Mouse (Mus musculus) left cerebral cortex, postnatal 4 days (tissue): ENCODE data around the gene Aph1c. TPM values are rescaled to one million over a fixed set of nuclear protein-coding genes. Genes with fewer than 3 reads are reported as not detected.

Experiments
- total RNA-seq, 2 experiments: library from RNA; stranded (reverse); gene quantifications; 2 replicates each; pipeline ENCODE4 v1.2.3; 2021

Gene Aph1c
- total RNA-seq, 2 experiments from 2014 or later = 4.6 to 4.8 TPM

Other genes with a start within 250 kb of the Aph1c start
- 10 to 100 TPM; 60.7 to 67.3 TPM for gene Usp3, start 241.6 kb downstream of the Aph1c start, total RNA-seq
- gene Car12, start 121.0 kb downstream of the Aph1c start, total RNA-seq = 1 to 10 TPM; 1.2 to 3.3 TPM
- 10 to 100 TPM; 28.6 to 33.2 TPM for gene Aph1b, start 39.2 kb downstream of the Aph1c start, total RNA-seq
- under 1 TPM; 0.42 to 0.44 TPM for gene Gm10647, start 37.7 kb downstream of the Aph1c start, total RNA-seq
- 10 to 100 TPM; 27.5 to 30.0 TPM for gene Rab8b, start 85.0 kb upstream of the Aph1c start, total RNA-seq
- gene Rps27l, start 111.4 kb upstream of the Aph1c start, total RNA-seq = 10 to 100 TPM; 59.1 to 67.5 TPM
- 10 to 100 TPM; 15.9 to 19.4 TPM for gene Lactb, start 140.8 kb upstream of the Aph1c start, total RNA-seq
- 100 to 1,000 TPM; 147 to 152 TPM for gene Tpm1, start 214.7 kb upstream of the Aph1c start, total RNA-seq